Mouse (Mus musculus): ENCODE data around the gene Fut4. TPM values are rescaled to one million over a fixed set of nuclear protein-coding genes. Genes with fewer than 3 reads are reported as not detected.

Fut4 gene
- total RNA-seq, 2 experiments from 2014 or later = 0.36 to 0.55 TPM

Other genes starting within 250 kb of the Fut4 start
- gene Amotl1, start 107.3 kb downstream of the Fut4 start, total RNA-seq (2021) = 10 to 100 TPM; 12.9 to 15.8 TPM
- gene Piwil4, start 11.7 kb downstream of the Fut4 start, total RNA-seq (2021) = not detected
- gene 1700012B09Rik, start 18.6 kb upstream of the Fut4 start, total RNA-seq (2021) = under 1 TPM in 1 of 2 experiments, not detected in 1; 0.93 TPM
- 10 to 100 TPM; 10.9 to 11.7 TPM for gene Mre11a, start 32.3 kb upstream of the Fut4 start, total RNA-seq (2021)
- gene Ankrd49, start 32.5 kb upstream of the Fut4 start, total RNA-seq (2021) = 10 to 100 TPM; 15.6 to 17.8 TPM
- 10 to 100 TPM; 11.7 to 14.0 TPM for gene Gpr83, start 107.8 kb upstream of the Fut4 start, total RNA-seq (2021)
- gene Izumo1r, start 151.6 kb upstream of the Fut4 start, total RNA-seq (2021) = not detected